Mouse (Mus musculus): Measurements from ENCODE around the gene Cyp11a1.

The Cyp11a1 gene

DNA sequence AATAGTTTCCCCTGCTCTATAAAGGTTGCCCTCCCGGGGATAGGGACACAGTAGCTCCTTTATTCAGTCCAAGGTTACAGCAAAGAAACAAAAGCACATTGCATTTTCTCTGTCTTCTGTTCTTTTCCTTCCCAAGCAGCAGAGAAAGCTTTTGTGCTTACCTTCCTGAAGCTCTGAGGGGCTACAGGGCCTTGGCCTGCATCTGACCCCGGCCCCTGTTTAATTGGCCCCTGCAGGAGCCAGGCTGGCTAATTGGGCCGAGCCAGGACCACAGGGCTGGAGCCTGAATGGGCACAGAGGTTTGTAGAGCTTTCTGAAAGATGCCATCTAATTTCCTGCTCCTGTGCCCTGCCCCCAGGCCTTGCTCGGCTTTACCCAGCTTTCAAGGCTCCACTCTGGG is 34.8 kb downstream of the Cyp11a1 start:
- no peak for TF ChIP-seq GATA4 (IDR thresholded peaks at IDR 0.05; ENCODE audit: insufficient replicate concordance, low read length)

DNA sequence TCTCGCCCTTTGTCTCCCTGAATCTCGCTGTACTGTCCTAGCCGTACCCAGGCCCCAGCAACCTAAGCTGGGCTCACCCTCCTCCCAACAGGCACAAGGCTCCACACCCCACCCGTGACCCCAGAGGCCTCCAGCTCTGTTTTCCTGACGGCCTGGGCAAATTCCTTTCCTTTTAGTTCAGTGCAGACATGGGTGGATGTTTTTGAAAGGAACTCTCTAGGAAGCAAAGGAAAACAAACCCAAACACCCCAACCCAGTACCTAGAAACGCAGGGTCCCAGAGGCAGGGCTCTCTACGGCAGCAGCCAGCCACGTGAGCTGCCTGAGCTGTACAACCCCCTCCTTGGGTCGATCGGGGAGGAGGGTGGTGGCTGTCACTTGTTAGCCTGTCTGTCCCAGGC is 36.2 kb downstream of the Cyp11a1 start:
- TF ChIP-seq GATA4 (IDR thresholded peaks at IDR 0.05; ENCODE audit: insufficient replicate concordance, low read length): no peak

DNA sequence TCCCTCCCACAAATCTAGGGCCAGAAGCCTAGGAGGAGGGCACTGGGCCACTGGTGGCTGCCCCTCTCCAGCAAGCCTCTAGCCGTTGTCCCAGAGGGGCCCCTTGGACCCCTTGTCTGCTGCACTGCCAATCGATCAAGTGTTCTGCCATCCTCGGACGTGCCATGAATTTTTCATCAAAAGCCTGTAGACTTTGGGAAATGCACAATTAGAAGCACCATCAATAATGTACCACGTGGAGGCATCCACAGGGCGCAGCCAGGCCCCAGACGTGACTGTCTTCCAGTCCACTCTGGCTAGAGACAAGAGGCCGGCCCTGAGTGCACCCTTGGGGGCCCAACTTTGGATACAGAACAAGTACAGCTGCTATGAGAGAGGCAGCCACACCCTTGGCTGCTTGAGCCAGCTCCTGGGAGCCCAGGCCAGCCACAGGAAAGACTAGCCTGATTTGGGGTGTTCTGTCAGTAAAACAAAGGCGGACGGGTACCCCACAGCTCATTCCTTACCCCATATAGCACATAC is 37.3 kb downstream of the Cyp11a1 start:
- no peak for TF ChIP-seq GATA4 (IDR thresholded peaks at IDR 0.05; ENCODE audit: insufficient replicate concordance, low read length)

DNA sequence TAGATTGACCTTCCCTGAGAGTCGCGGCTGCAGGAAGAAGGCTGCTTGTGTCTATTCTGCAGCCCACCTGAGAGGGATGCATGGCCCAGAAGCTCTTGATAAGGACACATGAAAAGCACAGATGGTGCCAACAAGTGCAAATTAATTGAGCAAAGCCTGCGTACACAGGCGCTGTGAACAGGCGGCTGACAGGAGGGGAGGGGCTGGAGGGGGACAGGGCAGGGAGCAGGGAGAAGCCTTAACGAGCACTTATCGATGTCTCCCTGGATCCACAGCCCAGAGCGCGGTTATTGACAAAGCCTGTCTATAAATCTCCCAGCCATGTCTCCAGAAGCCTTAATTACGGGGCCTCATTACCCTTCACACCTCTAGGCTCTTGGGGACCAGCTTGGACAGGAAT is 38.6 kb downstream of the Cyp11a1 start:
- no peak for TF ChIP-seq GATA4 (IDR thresholded peaks at IDR 0.05; ENCODE audit: insufficient replicate concordance, low read length)

DNA sequence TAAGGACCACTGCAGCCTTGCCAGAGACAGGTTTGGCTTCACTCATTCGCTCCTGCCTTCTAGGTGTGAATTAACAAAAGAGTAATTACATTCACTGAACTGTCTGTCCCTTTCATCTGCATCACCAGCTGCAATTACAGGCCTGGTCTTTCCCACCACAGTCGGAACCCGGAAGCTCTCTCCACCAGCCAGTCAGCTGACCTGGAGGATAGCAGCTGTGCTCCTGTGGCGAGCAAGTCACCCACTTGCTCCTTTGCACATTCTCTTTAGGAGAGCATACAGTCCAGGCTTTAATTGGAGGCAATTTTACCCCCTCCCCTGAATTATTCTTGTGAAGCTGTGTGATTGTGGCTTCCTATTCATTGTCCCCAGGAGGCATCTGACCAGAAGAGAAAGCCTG is 39.4 kb downstream of the Cyp11a1 start:
- no peak for TF ChIP-seq GATA4 (IDR thresholded peaks at IDR 0.05; ENCODE audit: insufficient replicate concordance, low read length)

DNA sequence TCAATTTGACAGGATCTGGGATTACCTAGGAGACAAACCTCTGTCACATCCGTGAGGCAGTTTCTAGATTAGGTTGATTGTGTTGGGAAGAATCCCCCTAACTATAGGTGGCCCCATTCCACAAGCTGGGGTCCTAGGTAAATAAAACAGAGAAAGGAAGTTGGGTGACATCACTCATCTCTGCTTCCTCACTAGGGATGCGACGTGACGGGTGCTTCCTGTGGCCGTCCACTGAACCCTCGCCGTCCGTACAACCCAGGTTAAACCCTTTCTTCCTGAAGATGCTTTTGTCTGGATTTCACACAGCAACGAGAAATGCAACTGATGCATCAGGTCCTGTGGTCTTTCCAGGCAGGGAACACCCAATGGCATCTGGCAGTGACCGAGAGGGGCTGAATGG is 40.9 kb downstream of the Cyp11a1 start:
- TF ChIP-seq GATA4 (IDR thresholded peaks at IDR 0.05; ENCODE audit: insufficient replicate concordance, low read length): no peak

DNA sequence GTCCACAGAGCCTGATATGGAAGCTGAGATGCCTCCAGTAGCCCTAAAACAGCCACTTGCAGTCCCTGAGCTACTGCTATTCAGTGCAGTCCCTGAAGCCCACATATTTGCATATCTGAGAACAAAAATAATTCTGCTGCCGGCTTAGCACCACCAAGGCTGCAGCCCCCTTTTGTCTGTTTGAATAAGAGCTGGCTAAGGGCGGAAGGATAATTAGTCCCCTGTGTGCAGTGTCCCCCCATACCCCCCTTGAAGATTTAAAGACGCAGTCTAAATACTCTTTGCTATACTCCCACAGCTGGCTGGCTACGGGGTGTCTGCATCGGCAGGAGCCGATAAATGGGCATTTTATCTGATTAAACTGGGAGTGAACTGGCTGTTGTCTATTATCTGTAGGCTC is 42.4 kb downstream of the Cyp11a1 start:
- TF ChIP-seq GATA4 (IDR thresholded peaks at IDR 0.05; ENCODE audit: insufficient replicate concordance, low read length): no peak

DNA sequence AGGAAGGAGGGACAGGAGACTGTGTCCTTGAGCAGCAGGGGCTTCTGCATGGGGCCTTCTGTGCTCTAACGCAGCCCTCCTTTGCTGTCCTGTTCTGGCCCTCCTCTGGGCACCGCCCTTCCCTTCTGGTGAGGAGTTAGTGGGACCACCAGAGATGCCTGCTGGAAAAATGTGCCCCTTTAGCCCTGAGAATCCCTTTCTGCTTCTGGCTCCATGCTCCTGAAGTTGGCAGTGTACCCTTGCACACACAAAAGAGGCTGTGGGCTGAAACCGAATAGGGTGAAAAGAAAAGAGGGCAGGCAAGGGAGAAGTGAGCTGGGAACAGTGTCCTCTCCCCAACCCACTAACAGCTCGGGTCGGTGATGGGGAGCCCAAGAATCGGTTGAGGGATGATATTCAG is 43.0 kb downstream of the Cyp11a1 start:
- no peak for TF ChIP-seq GATA4 (IDR thresholded peaks at IDR 0.05; ENCODE audit: insufficient replicate concordance, low read length)

DNA sequence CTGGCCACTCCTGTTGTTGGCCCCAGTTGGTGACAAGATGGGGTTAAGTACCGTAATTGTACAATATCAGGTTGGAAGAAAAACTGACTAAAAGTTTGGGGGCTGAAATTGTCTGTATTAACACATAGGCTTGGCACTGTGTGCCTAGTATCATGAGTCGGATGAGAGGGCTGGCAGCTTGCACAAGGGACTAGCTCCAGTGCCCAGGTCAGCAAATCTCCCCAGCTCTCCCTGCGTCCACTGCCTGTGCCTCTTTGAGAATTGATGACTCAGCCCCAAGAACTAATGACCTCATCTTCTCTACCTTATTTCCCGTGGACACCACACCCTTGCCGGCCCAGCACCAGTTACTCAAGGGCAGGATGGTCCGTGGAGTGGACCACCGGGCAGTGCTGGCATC is 43.6 kb downstream of the Cyp11a1 start:
- no peak for TF ChIP-seq GATA4 (IDR thresholded peaks at IDR 0.05; ENCODE audit: insufficient replicate concordance, low read length)

DNA sequence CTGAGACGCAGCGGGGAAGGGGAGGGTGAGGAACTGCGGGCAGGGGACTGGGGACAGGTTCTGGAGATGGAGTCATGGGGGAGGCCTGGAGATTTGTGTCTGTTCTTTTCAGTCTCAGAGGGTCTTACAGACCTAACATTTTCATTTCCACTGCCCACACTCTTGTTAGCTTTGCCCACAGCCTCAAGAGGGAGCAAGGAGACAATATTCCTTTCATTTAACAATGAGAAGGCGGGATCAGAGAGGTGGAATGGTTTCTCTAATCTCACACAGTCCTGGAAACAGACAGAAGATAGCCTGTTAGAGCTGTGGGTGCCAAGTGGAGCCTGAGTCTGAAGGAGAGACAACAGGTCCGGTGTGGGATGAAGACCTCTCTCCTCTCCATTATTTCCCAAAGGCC is 45.7 kb downstream of the Cyp11a1 start:
- TF ChIP-seq GATA4 (IDR thresholded peaks at IDR 0.05; ENCODE audit: insufficient replicate concordance, low read length): no peak

DNA sequence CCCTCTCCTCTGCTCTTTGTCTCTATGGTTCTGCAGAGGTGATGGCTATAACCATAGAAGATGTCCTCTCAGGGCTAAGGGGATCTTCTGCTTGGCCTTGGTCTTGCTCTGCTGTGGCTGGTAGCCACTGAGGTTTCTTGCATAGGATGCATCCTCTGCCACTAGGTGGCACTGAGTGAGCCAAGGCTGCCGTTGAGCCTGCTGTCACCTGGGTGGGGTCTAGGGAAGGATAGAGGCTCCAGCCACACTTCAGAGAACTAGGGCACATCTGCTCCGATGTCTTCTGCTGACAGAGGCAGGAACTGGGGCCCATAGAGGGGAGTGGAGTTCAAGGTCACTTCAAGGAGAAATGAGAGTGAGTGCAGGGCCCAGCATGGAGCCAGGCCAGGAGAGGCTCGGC is 46.9 kb downstream of the Cyp11a1 start:
- no peak for TF ChIP-seq GATA4 (IDR thresholded peaks at IDR 0.05; ENCODE audit: insufficient replicate concordance, low read length)

DNA sequence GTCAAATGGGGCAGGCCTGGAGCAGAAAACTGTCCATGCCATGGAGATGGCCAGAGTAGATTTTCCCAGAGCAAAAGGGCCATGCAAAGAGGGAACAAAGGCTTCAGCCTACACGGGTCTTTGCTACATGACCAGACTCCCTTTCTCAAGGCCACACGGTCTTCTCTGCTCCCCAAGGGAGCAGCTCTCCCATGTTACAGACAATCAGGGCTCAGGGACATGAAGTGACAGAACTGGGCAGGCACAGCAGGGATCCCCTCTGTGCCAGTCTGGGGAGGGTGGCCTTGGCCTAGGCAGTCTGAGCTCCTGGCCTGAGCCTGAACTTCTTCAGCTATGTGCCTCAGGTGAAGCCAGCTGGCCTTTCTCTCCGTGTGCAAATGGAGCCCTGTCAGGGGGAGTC is 47.3 kb downstream of the Cyp11a1 start:
- TF ChIP-seq GATA4 (IDR thresholded peaks at IDR 0.05; ENCODE audit: insufficient replicate concordance, low read length): no peak

DNA sequence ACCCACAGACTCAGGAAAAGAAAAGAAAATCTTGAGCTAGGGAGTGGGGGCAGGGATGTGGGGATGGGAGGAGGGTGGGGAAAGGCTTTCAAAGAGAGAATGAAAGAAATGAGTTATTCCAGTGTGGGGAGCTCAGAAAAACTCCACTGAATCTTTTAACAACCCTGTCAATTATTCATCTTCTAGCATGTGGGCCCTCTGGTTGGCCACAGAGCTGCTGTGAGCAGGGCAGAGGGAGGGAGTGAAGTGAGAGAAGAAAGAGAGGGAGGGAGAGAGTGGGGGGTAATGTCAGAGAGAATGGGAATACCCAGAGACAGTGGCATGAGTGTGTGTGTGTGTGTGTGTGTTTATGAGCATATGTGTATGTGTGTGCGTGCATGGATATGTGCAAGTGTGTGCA is 47.8 kb downstream of the Cyp11a1 start:
- TF ChIP-seq GATA4 (IDR thresholded peaks at IDR 0.05; ENCODE audit: insufficient replicate concordance, low read length): no peak

DNA sequence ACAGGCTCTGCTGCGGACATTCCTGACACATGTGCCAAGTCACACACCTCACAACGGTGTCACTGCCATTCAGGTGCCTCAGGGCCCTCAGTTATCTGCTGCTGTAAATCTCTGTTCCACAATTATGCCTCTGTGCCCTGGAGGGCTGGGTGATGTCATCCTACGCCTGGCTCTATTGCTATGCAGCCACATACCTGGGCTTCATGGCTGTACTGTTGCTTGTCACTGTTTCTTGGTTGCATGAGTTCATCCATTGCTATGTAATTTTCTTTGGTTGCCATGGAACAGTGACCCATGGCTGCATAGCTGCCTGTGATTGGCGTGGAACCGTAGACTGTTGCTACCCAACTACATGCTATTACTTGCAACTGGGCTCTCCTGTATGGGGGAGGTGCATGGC is 49.5 kb downstream of the Cyp11a1 start:
- no peak for TF ChIP-seq GATA4 (IDR thresholded peaks at IDR 0.05; ENCODE audit: insufficient replicate concordance, low read length)

DNA sequence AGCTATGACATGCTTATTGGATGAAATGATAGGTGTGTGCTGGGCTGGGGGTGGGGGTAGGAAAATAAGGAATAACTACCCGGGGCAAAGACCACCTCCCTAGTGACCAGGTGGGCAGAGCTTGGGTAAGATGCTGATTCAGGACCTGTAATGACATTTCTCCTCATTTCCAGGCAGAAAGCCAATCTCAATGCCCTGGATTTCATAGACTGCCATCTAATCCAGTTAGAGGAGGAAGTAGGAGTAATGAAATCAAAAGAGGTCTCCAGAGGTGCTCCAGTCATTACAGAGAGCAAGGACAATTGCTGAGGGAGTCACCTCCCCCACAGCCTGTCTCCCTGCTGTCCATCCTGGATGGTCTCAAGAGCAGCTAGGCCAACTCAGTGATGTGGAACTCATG is 53.7 kb downstream of the Cyp11a1 start:
- no peak for TF ChIP-seq GATA4 (IDR thresholded peaks at IDR 0.05; ENCODE audit: insufficient replicate concordance, low read length)

DNA sequence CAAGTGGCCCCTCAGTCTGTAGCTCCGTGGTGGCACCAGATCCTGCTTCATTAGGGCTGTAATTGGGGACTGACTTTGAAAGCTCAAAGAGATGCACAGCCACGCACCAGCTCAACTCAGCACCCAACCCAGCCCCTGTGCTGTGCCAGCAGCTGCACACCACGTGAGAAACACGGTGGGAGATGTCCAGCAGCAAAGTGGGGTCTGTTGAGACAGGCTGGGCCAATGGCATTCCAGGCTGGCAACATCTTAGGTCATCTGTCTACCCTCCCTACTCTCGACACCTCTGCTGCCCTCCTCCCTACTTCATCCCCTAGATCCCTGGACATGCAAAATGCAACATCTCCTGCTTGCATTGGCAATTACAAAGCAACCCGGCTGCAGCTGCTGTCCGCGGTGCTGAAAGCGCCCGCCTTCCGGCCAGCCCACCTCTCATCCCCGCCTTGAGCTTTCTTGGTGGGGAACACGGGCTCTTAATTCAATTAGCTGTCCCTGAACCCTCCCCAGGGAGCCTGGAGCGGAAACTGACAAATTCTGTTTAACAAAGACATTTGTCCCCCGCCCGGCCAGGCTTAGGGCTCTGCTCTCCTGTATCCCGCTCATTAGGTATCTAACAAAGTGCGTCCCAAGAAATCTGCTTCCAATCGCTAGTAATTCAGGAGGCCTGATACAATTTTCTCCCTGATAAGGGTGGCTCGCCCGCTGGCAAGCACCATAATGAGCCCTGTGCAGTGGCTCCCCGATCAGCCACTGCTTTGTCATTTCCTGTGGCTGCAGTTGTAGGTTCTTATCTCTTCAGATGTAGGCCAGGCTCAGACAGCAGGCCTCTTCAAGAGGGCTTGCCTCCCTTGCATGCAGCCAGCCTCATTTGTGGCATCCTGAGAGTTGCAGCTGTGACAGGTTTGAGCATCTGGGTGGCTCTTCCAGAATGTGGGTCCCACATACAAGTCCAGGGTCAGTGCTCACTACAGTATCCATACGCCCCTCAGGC is 54.8 kb downstream of the Cyp11a1 start:
- TF ChIP-seq GATA4 (IDR thresholded peaks at IDR 0.05; ENCODE audit: insufficient replicate concordance, low read length): no peak

DNA sequence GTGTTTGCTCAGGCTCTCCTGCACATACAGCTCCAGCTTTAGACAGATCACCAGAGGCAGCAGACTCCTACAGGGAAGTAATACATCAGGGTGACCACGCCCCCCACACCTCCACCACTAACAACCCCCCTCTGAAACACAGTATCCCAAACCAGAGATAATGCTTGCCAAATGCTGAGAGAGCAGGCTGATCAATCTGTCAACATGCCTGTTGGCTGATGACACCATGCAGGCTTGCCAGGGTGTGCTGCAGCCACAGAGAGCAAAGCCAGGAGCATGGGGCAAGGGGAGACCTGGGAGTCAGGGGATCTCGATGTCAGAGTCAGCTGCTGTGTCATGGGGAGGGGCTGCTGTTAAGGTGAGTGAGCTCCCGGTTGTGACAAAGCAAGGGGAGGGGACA is 57.3 kb downstream of the Cyp11a1 start, which contains the start of gene Stra6:
Gene Stra6, plus strand, starts transcription at position 258 of the 400 bp plus-strand sequence.
- TF ChIP-seq GATA4 (IDR thresholded peaks at IDR 0.05; ENCODE audit: insufficient replicate concordance, low read length): no peak
